Mouse (Mus musculus) forebrain, embryonic 10.5 days (tissue): ENCODE data around the gene Ammecr1. TPM values are rescaled to one million over a fixed set of nuclear protein-coding genes. Genes with fewer than 3 reads are reported as not detected.

ENCODE experiments used
- DNase-seq: peaks from one replicate; pipeline ENCODE4 v3.0.0-alpha.2; 2017; ENCODE audit warnings: low spot score; ENCODE audit errors: extremely low spot score
- H3K27ac ChIP-seq: fragments of 300-500 bp; sonication (generic); 2 replicates; pipeline ENCODE4 v1.5.1; 2016; ENCODE audit warnings: mild to moderate bottlenecking
- H3K27me3 ChIP-seq: fragments of 300-500 bp; sonication (generic); 2 replicates; pipeline ENCODE4 v1.6.1; 2016; ENCODE audit warnings: mild to moderate bottlenecking; ENCODE audit not compliant: poor library complexity, severe bottlenecking
- H3K36me3 ChIP-seq: fragments of 300-500 bp; sonication (generic); replicated peaks from 2 replicates; pipeline ENCODE4 v1.6.1; 2016; ENCODE audit warnings: mild to moderate bottlenecking, moderate library complexity
- H3K4me1 ChIP-seq: fragments of 300-500 bp; sonication (generic); 2 replicates; pipeline ENCODE4 v1.6.1; 2016
- H3K4me3 ChIP-seq: fragments of 300-500 bp; sonication (generic); 2 replicates; pipeline ENCODE4 v1.5.1; 2016; ENCODE audit warnings: mild to moderate bottlenecking, moderate library complexity
- H3K9me3 ChIP-seq: fragments of 300-500 bp; sonication (generic); 2 replicates; pipeline ENCODE4 v1.6.1; 2016; ENCODE audit warnings: mild to moderate bottlenecking, moderate library complexity
- WGBS: fragments of 180-500 bp; shearing (Covaris S2); methylation state at CpG from one replicate; pipeline ENCODE4 v1.1.7; 2016; 5-methylcytosine and 5-hydroxymethylcytosine counted together
- microRNA-seq: library from miRNA; unstranded; fragments of <30 nt; microRNA quantifications from one replicate; pipeline ENCODE4, GENCODE M21; 2017
- polyA plus RNA-seq: library from polyadenylated mRNA; unstranded; fragments of >200 nt; fragmentation: Nextera tagmentation; extraction: Ambion mirVana; gene quantifications from 2 replicates; pipeline ENCODE4 v1.2.1, GENCODE M21; 2016

The Ammecr1 gene
- polyA plus RNA-seq, 1 experiment from 2014 or later, result 8.8 TPM

- DNase-seq, result peak; percentile 23
- no peak overlapping the region for H3K4me3 ChIP-seq
- H3K9me3 ChIP-seq, result no peaks in the 10 kb centered on the region
- H3K36me3 ChIP-seq, result no peaks in the 10 kb centered on the region
- WGBS, result 45% methylated on average over 10 of the region's 10 CpGs
- no peak overlapping the region for H3K27ac ChIP-seq
- peaks cover 14% of the 10 kb centered on the region for H3K4me1 ChIP-seq
- H3K27me3 ChIP-seq, result peaks cover 19% of the 10 kb centered on the region
These were observed 148.4 kb downstream of the Ammecr1 start for GRCm38 (mm10) chrX:142818057-142818682.

- 20% methylated on average over 6 of the region's 6 CpGs for WGBS
- peak; percentile 38 for DNase-seq
- H3K4me3 ChIP-seq, result no peak overlapping the region
These were observed 153.4 kb downstream of the Ammecr1 start for GRCm38 (mm10) chrX:142813146-142813545.

GRCm38 (mm10) chrX:142808411-142808810 is 158.1 kb downstream of the Ammecr1 start:
- no peak overlapping the region for H3K27ac ChIP-seq
- peak; percentile 27 for DNase-seq
- H3K36me3 ChIP-seq, result peaks cover 11% of the 10 kb centered on the region; the same call in 1 of the 2 replicates
- no peaks in the 10 kb centered on the region for H3K9me3 ChIP-seq
- H3K4me3 ChIP-seq, result no peak overlapping the region
- H3K27me3 ChIP-seq, result peaks cover 51% of the 10 kb centered on the region
- H3K4me1 ChIP-seq, result no peaks in the 10 kb centered on the region
- WGBS, result 49% methylated on average over 9 of the region's 9 CpGs

More at GRCm38 (mm10) chrX:142813146-142813545, 153.4 kb downstream of the Ammecr1 start:
- peaks cover 4% of the 10 kb centered on the region; the same call in 1 of the 2 replicates for H3K36me3 ChIP-seq
- peaks cover 23% of the 10 kb centered on the region for H3K27me3 ChIP-seq
- no peak overlapping the region for H3K27ac ChIP-seq
- H3K9me3 ChIP-seq, result no peaks in the 10 kb centered on the region
- peaks cover 12% of the 10 kb centered on the region for H3K4me1 ChIP-seq

DNA sequence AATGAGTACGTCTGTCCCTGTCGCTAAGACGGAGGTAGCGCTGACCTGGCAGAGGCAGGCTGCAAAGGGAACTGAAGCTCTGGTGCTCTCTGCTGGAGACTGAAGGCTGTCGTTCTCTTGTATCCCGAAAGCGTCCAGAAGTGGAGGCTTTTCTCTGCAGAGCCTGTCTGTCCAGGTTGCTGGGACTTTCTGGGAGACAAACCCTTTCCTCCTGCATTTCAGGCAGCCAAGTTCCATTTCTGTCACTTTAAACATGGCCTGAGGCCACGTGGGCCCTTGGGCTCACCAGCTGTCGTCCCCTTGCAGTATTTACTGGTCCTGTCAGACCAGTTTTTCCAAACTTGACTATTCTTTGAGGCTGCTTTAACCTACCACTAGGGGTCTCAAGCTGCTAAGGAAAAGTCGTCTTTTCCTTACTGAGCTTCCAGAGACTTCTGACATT is 159.9 kb downstream of the Ammecr1 start:
- WGBS, result 51% methylated on average over 10 of the region's 10 CpGs
- Histone ChIP-seq H3K36me3 (peaks cover 11% of the 10 kb centered on the region; the same call in 1 of the 2 replicates), H3K4me1 (no peaks in the 10 kb centered on the region), H3K4me3 (no peak overlapping the region), H3K27ac (no peak overlapping the region), H3K27me3 (peaks cover 58% of the 10 kb centered on the region), H3K9me3 (no peaks in the 10 kb centered on the region)
- no peak for DNase-seq

DNA sequence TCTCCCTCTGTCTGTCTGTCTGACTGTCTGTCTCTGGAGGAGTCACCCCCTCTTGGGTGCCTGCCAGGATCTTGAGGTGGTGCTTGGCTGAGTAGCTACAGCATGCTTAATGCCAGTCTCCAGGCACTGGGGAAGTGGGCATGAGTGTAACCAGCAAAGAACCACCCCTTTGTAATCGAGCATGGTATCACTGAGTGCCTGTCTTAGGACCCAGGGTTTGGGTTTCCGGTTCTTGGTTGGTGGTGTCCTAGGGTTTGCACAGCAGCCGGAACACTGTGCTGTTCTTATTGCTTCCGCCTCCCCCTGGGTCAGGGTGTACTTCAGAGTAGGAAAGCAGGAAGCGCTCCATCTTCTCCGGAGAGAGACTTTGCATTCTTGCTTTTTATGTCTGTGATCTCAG is 160.4 kb downstream of the Ammecr1 start:
- DNase-seq, result no peak
- Histone ChIP-seq H3K4me1 (no peaks in the 10 kb centered on the region), H3K27ac (no peak overlapping the region), H3K4me3 (no peak overlapping the region), H3K36me3 (peaks cover 11% of the 10 kb centered on the region; the same call in 1 of the 2 replicates), H3K27me3 (peaks cover 60% of the 10 kb centered on the region), H3K9me3 (no peaks in the 10 kb centered on the region)
- WGBS, result 86% methylated on average over 6 of the region's 6 CpGs

DNA sequence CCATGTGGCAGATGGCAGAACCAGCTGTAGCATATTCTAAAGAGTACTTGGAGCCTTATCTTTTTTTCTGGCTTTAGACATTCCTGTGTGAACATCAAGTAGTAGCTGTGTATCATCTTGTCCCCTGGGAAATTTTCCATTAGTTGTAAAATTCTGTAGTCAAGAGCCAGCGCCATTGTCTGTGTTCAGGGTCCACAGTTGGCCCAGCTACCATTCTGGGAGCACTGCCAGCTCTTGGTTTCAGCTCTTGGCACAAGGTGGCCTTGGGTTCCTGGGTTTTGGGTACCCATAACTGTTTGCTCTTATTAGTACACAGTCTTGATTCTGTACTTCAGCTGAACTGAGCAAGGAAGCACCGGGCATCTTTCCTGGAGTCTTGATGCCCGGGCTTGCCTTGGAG is 161.9 kb downstream of the Ammecr1 start:
- no peaks in the 10 kb centered on the region for H3K9me3 ChIP-seq
- peaks cover 12% of the 10 kb centered on the region; the same call in 1 of the 2 replicates for H3K36me3 ChIP-seq
- WGBS, result 98% methylated on average over 3 of the region's 3 CpGs
- peaks cover 59% of the 10 kb centered on the region for H3K27me3 ChIP-seq
- no peaks in the 10 kb centered on the region for H3K4me1 ChIP-seq
- no peak overlapping the region for H3K4me3 ChIP-seq
- no peak for DNase-seq
- no peak overlapping the region for H3K27ac ChIP-seq

Small RNA genes lying within 50 kb of the gene (microRNA-seq; reads per million reads assigned to microRNA genes)
- not detected for gene Gm44351

Other genes with a start within 250 kb of the Ammecr1 start
- 0.10 and 0.26 TPM in 2 replicates for gene Rtl9, start 132.9 kb upstream of the Ammecr1 start, polyA plus RNA-seq